Mouse (Mus musculus) liver, adult 2 months (tissue): ENCODE results near the gene Rbfox3. TPM values are rescaled to one million over a fixed set of nuclear protein-coding genes. Genes with fewer than 3 reads are reported as not detected.

Source experiments
- DNase-seq: peaks from one replicate; pipeline ENCODE4 v3.0.0-alpha.2; 2011; ENCODE audit warnings: low read depth, low spot score; ENCODE audit errors: extremely low read depth
- H3K27ac ChIP-seq: fragments of 200-500 bp; replicated peaks from 2 replicates; pipeline ENCODE4 v1.5.1; 2012; ENCODE audit warnings: low read depth, mild to moderate bottlenecking, control low read depth, inconsistent platforms, low read length; ENCODE audit not compliant: insufficient read depth
- H3K27me3 ChIP-seq: fragments of 200-500 bp; 2 replicates; pipeline ENCODE4 v1.6.1; 2012; ENCODE audit warnings: mild to moderate bottlenecking, moderate library complexity, low read length, inconsistent platforms; ENCODE audit not compliant: control insufficient read depth, insufficient read depth
- H3K36me3 ChIP-seq: fragments of 200-500 bp; 2 replicates; pipeline ENCODE4 v1.6.1; 2012; ENCODE audit warnings: low read length, inconsistent platforms; ENCODE audit not compliant: control insufficient read depth, insufficient read depth
- H3K4me1 ChIP-seq: fragments of 200-500 bp; 2 replicates; pipeline ENCODE4 v1.6.1; 2011; ENCODE audit warnings: low read length; ENCODE audit not compliant: control insufficient read depth, insufficient read depth
- H3K4me3 ChIP-seq: fragments of 200-500 bp; 2 replicates; pipeline ENCODE4 v1.5.1; 2011; ENCODE audit warnings: low read depth, mild to moderate bottlenecking, control low read depth, low read length, moderate library complexity; ENCODE audit not compliant: insufficient read depth
- H3K79me2 ChIP-seq: fragments of 200-500 bp; 2 replicates; pipeline ENCODE4 v1.6.1; 2012; ENCODE audit warnings: inconsistent platforms, mild to moderate bottlenecking, low read length, moderate library complexity; ENCODE audit not compliant: control insufficient read depth, insufficient read depth
- H3K9ac ChIP-seq: fragments of 200-500 bp; 2 replicates; pipeline ENCODE4 v1.6.1; 2012; ENCODE audit warnings: low read depth, mild to moderate bottlenecking, control low read depth, inconsistent platforms, low read length
- CTCF ChIP-seq: fragments of 200-500 bp; IDR thresholded peaks from 2 replicates; pipeline ENCODE4 v1.5.1; 2011; ENCODE audit warnings: low read depth, low read length, control low read depth
- POLR2A ChIP-seq: fragments of 200-500 bp; IDR thresholded peaks from 2 replicates; pipeline ENCODE4 v1.6.1; 2011; ENCODE audit warnings: low read length, control low read depth; ENCODE audit not compliant: insufficient read depth; ENCODE audit errors: extremely low read depth
- WGBS: fragments of 180-500 bp; shearing (Covaris S2); methylation state at CpG from one replicate; pipeline ENCODE4 v1.1.7; 2018; 5-methylcytosine and 5-hydroxymethylcytosine counted together
- polyA plus RNA-seq: library from polyadenylated mRNA; depleted of rRNA; stranded (reverse); fragments of >200 nt; gene quantifications from 2 replicates; pipeline ENCODE4 v1.2.3, GENCODE M21; 2012
- total RNA-seq: library from RNA; depleted of rRNA; stranded (reverse); fragments of >200 nt; gene quantifications from 2 replicates; pipeline ENCODE4 v1.2.3, GENCODE M21; 2014

Rbfox3 gene
- total and polyA plus RNA-seq, 2 experiments, result 0.28 to 0.44 TPM

GRCm38 (mm10) chr11:118907471-118908401 is 3.7 kb downstream of the Rbfox3 start:
- Histone ChIP-seq H3K4me3 (no peak overlapping the region), H3K9ac (no peak overlapping the region), H3K4me1 (no peaks in the 10 kb centered on the region), H3K79me2 (no peaks in the 10 kb centered on the region), H3K27ac (no peak overlapping the region), H3K36me3 (no peaks in the 10 kb centered on the region), H3K27me3 (peaks cover 23% of the 10 kb centered on the region)
- DNase-seq, result no peak
- WGBS, result 10% methylated on average over 43 of the region's 43 CpGs
- no peak for TF ChIP-seq POLR2A

- TF ChIP-seq POLR2A (no peak), CTCF (no peak)
- H3K4me3 ChIP-seq, result no peak overlapping the region
- H3K79me2 ChIP-seq, result no peaks in the 10 kb centered on the region
- 8% methylated on average over 23 of the region's 23 CpGs for WGBS
- H3K27ac ChIP-seq, result no peak overlapping the region
- H3K9ac ChIP-seq, result no peak overlapping the region
- no peak for DNase-seq
- no peaks in the 10 kb centered on the region for H3K4me1 ChIP-seq
- peaks cover 23% of the 10 kb centered on the region for H3K27me3 ChIP-seq
- no peaks in the 10 kb centered on the region for H3K36me3 ChIP-seq
Observed at GRCm38 (mm10) chr11:118906824-118907470, 4.5 kb downstream of the Rbfox3 start.

GRCm38 (mm10) chr11:118906131-118906823 is 5.1 kb downstream of the Rbfox3 start:
- Histone ChIP-seq H3K79me2 (no peaks in the 10 kb centered on the region), H3K36me3 (no peaks in the 10 kb centered on the region), H3K9ac (no peak overlapping the region), H3K4me3 (no peak overlapping the region), H3K27me3 (peaks cover 23% of the 10 kb centered on the region), H3K27ac (no peak overlapping the region), H3K4me1 (no peaks in the 10 kb centered on the region)
- TF ChIP-seq CTCF, result no peak
- no peak for TF ChIP-seq POLR2A
- no peak for DNase-seq
- 28% methylated on average over 12 of the region's 12 CpGs for WGBS

DNA sequence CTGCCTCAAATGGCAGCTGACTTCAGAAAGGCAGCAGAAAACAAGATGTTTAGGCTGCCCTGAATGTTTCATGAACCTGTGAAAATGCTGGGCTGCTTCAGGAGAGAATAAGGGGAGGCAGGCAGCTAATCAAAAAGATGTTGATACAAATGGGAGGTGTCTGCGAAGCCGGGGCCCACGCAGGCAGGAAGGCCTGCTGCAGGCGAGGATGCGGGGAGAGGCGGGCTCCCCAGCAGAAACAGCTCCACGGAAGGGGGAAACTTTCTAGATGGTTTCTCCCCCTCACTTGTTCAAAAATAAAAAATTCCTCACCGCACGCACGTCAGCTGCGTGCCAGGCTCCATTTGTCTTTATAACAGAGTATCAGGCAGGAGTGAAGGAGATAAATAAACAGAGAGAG is 5.7 kb downstream of the Rbfox3 start:
- H3K27me3 ChIP-seq, result peaks cover 23% of the 10 kb centered on the region
- no peaks in the 10 kb centered on the region for H3K4me1 ChIP-seq
- H3K79me2 ChIP-seq, result no peaks in the 10 kb centered on the region
- no peak overlapping the region for H3K27ac ChIP-seq
- no peak for TF ChIP-seq POLR2A
- 57% methylated on average over 11 of the region's 11 CpGs for WGBS
- no peak overlapping the region for H3K9ac ChIP-seq
- DNase-seq, result no peak
- no peak overlapping the region for H3K4me3 ChIP-seq
- no peaks in the 10 kb centered on the region for H3K36me3 ChIP-seq

DNA sequence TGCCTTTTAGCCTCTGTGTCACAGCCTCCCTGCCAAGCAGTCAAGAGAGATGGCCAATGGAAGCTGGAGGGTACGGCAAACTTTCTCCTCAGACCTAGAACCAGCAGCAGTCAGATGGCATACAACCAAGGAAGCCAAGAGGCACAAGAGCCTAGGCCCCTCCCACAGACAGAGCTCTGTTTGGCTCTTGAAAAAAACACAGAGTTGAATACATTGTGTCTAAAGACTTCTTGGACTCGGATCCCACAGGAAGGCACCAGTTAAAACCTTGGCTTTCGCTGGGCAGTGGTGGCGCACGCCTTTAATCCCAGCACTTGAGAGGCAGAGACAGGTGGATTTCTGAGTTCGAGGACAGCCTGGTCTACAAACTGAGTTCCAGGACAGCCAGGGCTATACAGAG is 7.1 kb downstream of the Rbfox3 start:
- H3K36me3 ChIP-seq, result no peaks in the 10 kb centered on the region
- WGBS, result 86% methylated on average over 6 of the region's 6 CpGs
- H3K4me1 ChIP-seq, result no peaks in the 10 kb centered on the region
- no peak overlapping the region for H3K9ac ChIP-seq
- peaks cover 17% of the 10 kb centered on the region for H3K27me3 ChIP-seq
- H3K27ac ChIP-seq, result no peak overlapping the region
- H3K4me3 ChIP-seq, result no peak overlapping the region
- no peak for DNase-seq
- H3K79me2 ChIP-seq, result no peaks in the 10 kb centered on the region
- no peak for TF ChIP-seq POLR2A
- no peak for TF ChIP-seq CTCF
